ENCODE assay signal across 18 mouse cellular contexts in genomic region chr11:81100829-81101228, GRCm38 (mm10).
DNase-seq lines count a peak whose midpoint lies in the region; ATAC-seq and TF ChIP-seq lines count a peak whose summit lies in the region.
"Had no signal": no experiment of that assay in that cellular context is flagged by ENCODE, and none has a peak within 500 bp of the region (broad histone marks: within the 10 kb centered on the region; RNA-seq: fewer than 3 reads in every experiment).

No protein-coding gene starts in this region.

- H3K36me3 ChIP-seq in C2C12 (ENCODE audit: control insufficient read depth, insufficient read depth) = no peaks in the 10 kb centered on the region
- H3K36me3 ChIP-seq in liver, embryonic 12.5 days = no peaks in the 10 kb centered on the region
- no peaks in the 10 kb centered on the region for H3K36me3 ChIP-seq in liver, embryonic 16.5 days (ENCODE audit: control insufficient read depth, insufficient read depth)
- H3K36me3 ChIP-seq in thymus, adult 2 months (ENCODE audit: control insufficient read depth, insufficient read depth, low read length) = no peaks in the 10 kb centered on the region
- H3K36me3 ChIP-seq: embryonic facial prominence, embryonic 13.5 days; G1E; heart, embryonic 12.5 days; hindbrain, embryonic 15.5 days had no signal

- no peak overlapping the region for H3K4me2 ChIP-seq in liver, embryonic 12.5 days
- no peak overlapping the region for H3K4me2 ChIP-seq in liver, embryonic 16.5 days (ENCODE audit: low read depth, low read length)
- H3K4me2 ChIP-seq: embryonic facial prominence, embryonic 13.5 days; forebrain, embryonic 13.5 days; heart, embryonic 12.5 days; hindbrain, embryonic 15.5 days had no signal

- no peaks in the 10 kb centered on the region for H3K27me3 ChIP-seq in C2C12 (ENCODE audit: control insufficient read depth, insufficient read depth, insufficient read length)
- no peaks in the 10 kb centered on the region for H3K27me3 ChIP-seq in liver, embryonic 12.5 days (replicated peaks)
- H3K27me3 ChIP-seq in liver, embryonic 16.5 days (ENCODE audit: control insufficient read depth, insufficient read depth, low read depth, low read length) = no peaks in the 10 kb centered on the region
- H3K27me3 ChIP-seq in thymus, adult 2 months (ENCODE audit: control insufficient read depth, insufficient read depth, low read length) = no peaks in the 10 kb centered on the region
- H3K27me3 ChIP-seq: embryonic facial prominence, embryonic 13.5 days; forebrain, embryonic 13.5 days; heart, embryonic 12.5 days; hindbrain, embryonic 15.5 days had no signal

- no peak overlapping the region for H3ac ChIP-seq in C2C12 (ENCODE audit: control insufficient read depth, insufficient read length, low read depth)

- WGBS in liver, embryonic 12.5 days (ENCODE audit: insufficient replicate concordance) = 62% methylated on average over 6 of the region's 6 CpGs
- WGBS in liver, embryonic 16.5 days (ENCODE audit: insufficient replicate concordance) = 50% methylated on average over 6 of the region's 6 CpGs
- WGBS in thymus, adult 2 months = 81% methylated on average over 6 of the region's 6 CpGs

- H3K79me3 ChIP-seq in C2C12 (ENCODE audit: low read depth) = no peaks in the 10 kb centered on the region

- H3K9ac ChIP-seq in liver, embryonic 12.5 days = no peak overlapping the region
- no peak overlapping the region for H3K9ac ChIP-seq in liver, embryonic 16.5 days (ENCODE audit: low read depth, low read length)
- H3K9ac ChIP-seq: embryonic facial prominence, embryonic 13.5 days; forebrain, embryonic 13.5 days; forebrain, postnatal 0 days; heart, embryonic 12.5 days; hindbrain, embryonic 15.5 days had no signal

- no peak for TF ChIP-seq POLR2A in thymus, adult 2 months (IDR thresholded peaks at IDR 0.05; ENCODE audit: control insufficient read depth, extremely low read depth, insufficient read depth, low read length, poor library complexity)

- no peak for TF ChIP-seq CTCF in C2C12 (IDR thresholded peaks at IDR 0.05; ENCODE audit: control insufficient read depth, insufficient read depth, insufficient read length)
- TF ChIP-seq CTCF in thymus, adult 2 months (IDR thresholded peaks at IDR 0.05; ENCODE audit: borderline replicate concordance, control insufficient read depth, extremely low read depth, insufficient read depth, low read length, poor library complexity) = no peak

- no peaks in the 10 kb centered on the region for H3K79me2 ChIP-seq in C2C12 (ENCODE audit: control insufficient read depth, insufficient read depth)

- DNase-seq in NIH3T3 (ENCODE audit: low read depth) = peak; percentile 17
- no peak for DNase-seq in thymus, adult 18-20 months
- no peak for DNase-seq in thymus, adult 2 months
- DNase-seq in right cerebral cortex, postnatal 36 days (ENCODE audit: low spot score in 2 of 2) = no peak
- DNase-seq: adrenal gland, postnatal 25 days; cerebellum, adult 18-20 months; cerebellum, adult 9-11 months; cerebellum, postnatal 36 days; forebrain, postnatal 0 days; gastrocnemius, postnatal 14 days had no signal

- no peaks in the 10 kb centered on the region for H3K9me3 ChIP-seq in liver, embryonic 12.5 days (replicated peaks)
- no peaks in the 10 kb centered on the region for H3K9me3 ChIP-seq in liver, embryonic 16.5 days (replicated peaks; ENCODE audit: control insufficient read depth, low read length)
- H3K9me3 ChIP-seq: embryonic facial prominence, embryonic 13.5 days; forebrain, embryonic 13.5 days; heart, embryonic 12.5 days; hindbrain, embryonic 15.5 days had no signal

- ATAC-seq in liver, embryonic 12.5 days = peak; percentile 49; the same call in 1 of the 2 replicates
- peak; percentile 95 for ATAC-seq in liver, embryonic 16.5 days (ENCODE audit: low read depth)
- ATAC-seq: forebrain, embryonic 13.5 days; forebrain, postnatal 0 days had no signal

- no peak overlapping the region for H3K27ac ChIP-seq in liver, embryonic 12.5 days
- no peak overlapping the region for H3K27ac ChIP-seq in liver, embryonic 16.5 days (ENCODE audit: low read length)
- H3K27ac ChIP-seq in thymus, adult 2 months (ENCODE audit: control insufficient read depth, insufficient read depth, low read length) = no peak overlapping the region
- H3K27ac ChIP-seq: embryonic facial prominence, embryonic 13.5 days; forebrain, embryonic 13.5 days; hindbrain, embryonic 15.5 days had no signal

- no peak overlapping the region for H3K4me3 ChIP-seq in C2C12 (ENCODE audit: insufficient read depth, poor library complexity, severe bottlenecking)
- no peak overlapping the region for H3K4me3 ChIP-seq in liver, embryonic 12.5 days
- H3K4me3 ChIP-seq in liver, embryonic 16.5 days (ENCODE audit: low read depth, low read length) = no peak overlapping the region
- no peak overlapping the region for H3K4me3 ChIP-seq in thymus, adult 2 months (ENCODE audit: control insufficient read depth, insufficient read depth, low read length)
- H3K4me3 ChIP-seq: embryonic facial prominence, embryonic 13.5 days; forebrain, embryonic 13.5 days; heart, embryonic 12.5 days; hindbrain, embryonic 15.5 days had no signal

- no peaks in the 10 kb centered on the region for H3K4me1 ChIP-seq in liver, embryonic 12.5 days
- no peaks in the 10 kb centered on the region for H3K4me1 ChIP-seq in liver, embryonic 16.5 days (ENCODE audit: control insufficient read depth, low read depth, low read length)
- H3K4me1 ChIP-seq in thymus, adult 2 months (replicated peaks; ENCODE audit: control insufficient read depth, insufficient read depth, low read length) = no peaks in the 10 kb centered on the region
- H3K4me1 ChIP-seq: embryonic facial prominence, embryonic 13.5 days had no signal

TF ChIP-seq in C2C12, 6 proteins besides CTCF, POLR2A, EP300 and RAD21:
- TF ChIP-seq MAX (IDR thresholded peaks at IDR 0.05) (no peak), MYOG (IDR thresholded peaks at IDR 0.05; ENCODE audit: control insufficient read depth, extremely low read depth, insufficient read length) (no peak), MYOD1 (IDR thresholded peaks at IDR 0.05; ENCODE audit: control insufficient read depth, insufficient read length, low read depth) (no peak), USF1 (IDR thresholded peaks at IDR 0.05; ENCODE audit: low read depth) (peak; percentile 34), FOSL1 (IDR thresholded peaks at IDR 0.05; ENCODE audit: insufficient read depth, low read length, poor library complexity, severe bottlenecking) (no peak), CEBPB (IDR thresholded peaks at IDR 0.05; ENCODE audit: low read depth) (no peak)
